Mouse (Mus musculus): ENCODE results near the gene Foxp1. TPM values are rescaled to one million over a fixed set of nuclear protein-coding genes. Genes with fewer than 3 reads are reported as not detected.
A peak's percentile ranks its signal among the peaks of the same experiment; 100 is the strongest.

Foxp1 gene
- polyA plus RNA-seq, 1 experiment from 2014 or later: 45.3 TPM

GRCm38 (mm10) chr6:99062931-99063330 lies 459.6 kb downstream of the Foxp1 start:
- no peak for ATAC-seq
- WGBS: 80% methylated on average over 8 of the region's 8 CpGs
- H3K9me3 ChIP-seq (ENCODE audit: control insufficient read depth): no peaks in the 10 kb centered on the region

GRCm38 (mm10) chr6:99058688-99059087 lies 463.8 kb downstream of the Foxp1 start:
- Histone ChIP-seq H3K9ac (ENCODE audit: low read depth, low read length) (no peak overlapping the region), H3K4me2 (replicated peaks; ENCODE audit: low read depth) (no peak overlapping the region), H3K4me1 (replicated peaks; ENCODE audit: control insufficient read depth, insufficient read depth, low read length) (no peaks in the 10 kb centered on the region), H3K27ac (ENCODE audit: low read depth, low read length) (no peak overlapping the region), H3K36me3 (ENCODE audit: control insufficient read depth, insufficient read depth) (0 out of 2 replicates have a peak, but pooled peaks cover 4% of the 10 kb centered on the region), H3K4me3 (ENCODE audit: low read depth, low read length) (no peak overlapping the region), H3K27me3 (replicated peaks; ENCODE audit: control insufficient read depth, insufficient read depth, low read length) (no peaks in the 10 kb centered on the region), H3K9me3 (ENCODE audit: control insufficient read depth) (no peaks in the 10 kb centered on the region)
- no peak for ATAC-seq
- TF ChIP-seq CTCF (IDR thresholded peaks at IDR 0.05; ENCODE audit: low read depth): no peak
- WGBS: 66% methylated on average over 3 of the region's 3 CpGs

More at GRCm38 (mm10) chr6:99062931-99063330, 459.6 kb downstream of the Foxp1 start:
- Histone ChIP-seq H3K27me3 (replicated peaks; ENCODE audit: control insufficient read depth, insufficient read depth, low read length) (no peaks in the 10 kb centered on the region), H3K4me2 (replicated peaks; ENCODE audit: low read depth) (no peak overlapping the region), H3K9ac (ENCODE audit: low read depth, low read length) (no peak overlapping the region), H3K4me1 (replicated peaks; ENCODE audit: control insufficient read depth, insufficient read depth, low read length) (no peaks in the 10 kb centered on the region), H3K36me3 (ENCODE audit: control insufficient read depth, insufficient read depth) (0 out of 2 replicates have a peak, but pooled peaks cover 4% of the 10 kb centered on the region), H3K27ac (ENCODE audit: low read depth, low read length) (no peak overlapping the region), H3K4me3 (ENCODE audit: low read depth, low read length) (no peak overlapping the region)
- TF ChIP-seq CTCF (IDR thresholded peaks at IDR 0.05; ENCODE audit: low read depth): no peak

GRCm38 (mm10) chr6:99057113-99057553 lies 465.4 kb downstream of the Foxp1 start:
- Histone ChIP-seq H3K27ac (ENCODE audit: low read depth, low read length) (no peak overlapping the region), H3K36me3 (ENCODE audit: control insufficient read depth, insufficient read depth) (no peaks in the 10 kb centered on the region), H3K27me3 (replicated peaks; ENCODE audit: control insufficient read depth, insufficient read depth, low read length) (no peaks in the 10 kb centered on the region), H3K9me3 (ENCODE audit: control insufficient read depth) (no peaks in the 10 kb centered on the region), H3K4me1 (replicated peaks; ENCODE audit: control insufficient read depth, insufficient read depth, low read length) (no peaks in the 10 kb centered on the region), H3K4me3 (ENCODE audit: low read depth, low read length) (no peak overlapping the region), H3K9ac (ENCODE audit: low read depth, low read length) (no peak overlapping the region), H3K4me2 (replicated peaks; ENCODE audit: low read depth) (no peak overlapping the region)
- WGBS: 87% methylated on average over 4 of the region's 4 CpGs
- TF ChIP-seq CTCF (IDR thresholded peaks at IDR 0.05; ENCODE audit: low read depth): peak; percentile 38; the same call in 1 of the 2 replicates
- ATAC-seq: no peak

- H3K27ac ChIP-seq (ENCODE audit: low read depth, low read length): no peak overlapping the region
- WGBS: 71% methylated on average over 2 of the region's 2 CpGs
- H3K9ac ChIP-seq (ENCODE audit: low read depth, low read length): no peak overlapping the region
- no peaks in the 10 kb centered on the region for H3K4me1 ChIP-seq (replicated peaks; ENCODE audit: control insufficient read depth, insufficient read depth, low read length)
- H3K9me3 ChIP-seq (ENCODE audit: control insufficient read depth): no peaks in the 10 kb centered on the region
- no peak for ATAC-seq
- H3K4me3 ChIP-seq (ENCODE audit: low read depth, low read length): no peak overlapping the region
- TF ChIP-seq CTCF (IDR thresholded peaks at IDR 0.05; ENCODE audit: low read depth): no peak
- no peak overlapping the region for H3K4me2 ChIP-seq (replicated peaks; ENCODE audit: low read depth)
- no peaks in the 10 kb centered on the region for H3K27me3 ChIP-seq (replicated peaks; ENCODE audit: control insufficient read depth, insufficient read depth, low read length)
- no peaks in the 10 kb centered on the region for H3K36me3 ChIP-seq (ENCODE audit: control insufficient read depth, insufficient read depth)
Observed at GRCm38 (mm10) chr6:99056379-99056778, 466.1 kb downstream of the Foxp1 start.

- no peaks in the 10 kb centered on the region for H3K27me3 ChIP-seq (replicated peaks; ENCODE audit: control insufficient read depth, insufficient read depth, low read length)
- no peak for TF ChIP-seq CTCF (IDR thresholded peaks at IDR 0.05; ENCODE audit: low read depth)
- H3K4me1 ChIP-seq (replicated peaks; ENCODE audit: control insufficient read depth, insufficient read depth, low read length): no peaks in the 10 kb centered on the region
- no peak overlapping the region for H3K4me3 ChIP-seq (ENCODE audit: low read depth, low read length)
- no peak overlapping the region for H3K9ac ChIP-seq (ENCODE audit: low read depth, low read length)
- no peaks in the 10 kb centered on the region for H3K36me3 ChIP-seq (ENCODE audit: control insufficient read depth, insufficient read depth)
- 94% methylated on average over 2 of the region's 2 CpGs for WGBS
- no peak overlapping the region for H3K4me2 ChIP-seq (replicated peaks; ENCODE audit: low read depth)
- H3K27ac ChIP-seq (ENCODE audit: low read depth, low read length): no peak overlapping the region
- no peaks in the 10 kb centered on the region for H3K9me3 ChIP-seq (ENCODE audit: control insufficient read depth)
- ATAC-seq: no peak
Observed at GRCm38 (mm10) chr6:99053998-99054397, 468.5 kb downstream of the Foxp1 start.

GRCm38 (mm10) chr6:99053111-99053510 lies 469.4 kb downstream of the Foxp1 start:
- Histone ChIP-seq H3K9ac (ENCODE audit: low read depth, low read length) (no peak overlapping the region), H3K36me3 (ENCODE audit: control insufficient read depth, insufficient read depth) (no peaks in the 10 kb centered on the region), H3K4me3 (ENCODE audit: low read depth, low read length) (no peak overlapping the region), H3K4me2 (replicated peaks; ENCODE audit: low read depth) (no peak overlapping the region), H3K27me3 (replicated peaks; ENCODE audit: control insufficient read depth, insufficient read depth, low read length) (no peaks in the 10 kb centered on the region), H3K27ac (ENCODE audit: low read depth, low read length) (no peak overlapping the region), H3K9me3 (ENCODE audit: control insufficient read depth) (no peaks in the 10 kb centered on the region), H3K4me1 (replicated peaks; ENCODE audit: control insufficient read depth, insufficient read depth, low read length) (no peaks in the 10 kb centered on the region)
- no peak for ATAC-seq
- 74% methylated on average over 7 of the region's 7 CpGs for WGBS
- no peak for TF ChIP-seq CTCF (IDR thresholded peaks at IDR 0.05; ENCODE audit: low read depth)

- H3K27ac ChIP-seq (ENCODE audit: low read depth, low read length): no peak overlapping the region
- no peak for ATAC-seq
- no peak overlapping the region for H3K4me3 ChIP-seq (ENCODE audit: low read depth, low read length)
- H3K4me1 ChIP-seq (replicated peaks; ENCODE audit: control insufficient read depth, insufficient read depth, low read length): 0 out of 2 replicates have a peak, but pooled peaks cover 2% of the 10 kb centered on the region
- no peaks in the 10 kb centered on the region for H3K27me3 ChIP-seq (replicated peaks; ENCODE audit: control insufficient read depth, insufficient read depth, low read length)
- H3K9me3 ChIP-seq (ENCODE audit: control insufficient read depth): no peaks in the 10 kb centered on the region
- no peak for TF ChIP-seq CTCF (IDR thresholded peaks at IDR 0.05; ENCODE audit: low read depth)
- H3K9ac ChIP-seq (ENCODE audit: low read depth, low read length): no peak overlapping the region
- no peak overlapping the region for H3K4me2 ChIP-seq (replicated peaks; ENCODE audit: low read depth)
- H3K36me3 ChIP-seq (ENCODE audit: control insufficient read depth, insufficient read depth): no peaks in the 10 kb centered on the region
Observed at GRCm38 (mm10) chr6:99051724-99052123, 470.8 kb downstream of the Foxp1 start.

Data from intestine, postnatal 0 days (tissue).